Mouse (Mus musculus) intestine, embryonic 14.5 days (tissue): Measurements from ENCODE around the gene Mroh2a. TPM values are rescaled to one million over a fixed set of nuclear protein-coding genes. Genes with fewer than 3 reads are reported as not detected.

Source experiments
- ATAC-seq: fragments of 200-750 bp; cut with Nextera tagmentation; replicated peaks from 2 replicates; pipeline ENCODE4 v1.8.0; 2017; ENCODE audit warnings: low read depth, moderate number of reproducible peaks, moderate TSS enrichment, moderate library complexity; ENCODE audit not compliant: low FRiP score, low TSS enrichment
- DNase-seq: peaks from one replicate; pipeline ENCODE4 v3.0.0-alpha.2; 2018; ENCODE audit warnings: low spot score
- H3K27ac ChIP-seq: fragments of 300-500 bp; sonication (generic); 2 replicates; pipeline ENCODE4 v1.5.1; 2014; ENCODE audit warnings: low read depth, mild to moderate bottlenecking, control low read depth
- H3K27me3 ChIP-seq: fragments of 300-500 bp; sonication (generic); replicated peaks from 2 replicates; pipeline ENCODE4 v1.6.1; 2014; ENCODE audit warnings: low read length, control low read depth; ENCODE audit not compliant: control insufficient read depth, insufficient read depth
- H3K36me3 ChIP-seq: fragments of 300-500 bp; sonication (generic); 2 replicates; pipeline ENCODE4 v1.6.1; 2014; ENCODE audit warnings: low read length, control low read depth; ENCODE audit not compliant: control insufficient read depth, insufficient read depth
- H3K4me1 ChIP-seq: fragments of 300-500 bp; sonication (generic); replicated peaks from 2 replicates; pipeline ENCODE4 v1.6.1; 2014; ENCODE audit warnings: low read length, control low read depth, mixed read lengths; ENCODE audit not compliant: control insufficient read depth, insufficient read depth
- H3K4me2 ChIP-seq: fragments of 300-500 bp; sonication (generic); 2 replicates; pipeline ENCODE4 v1.6.1; 2014; ENCODE audit warnings: low read length
- H3K4me3 ChIP-seq: fragments of 300-500 bp; sonication (generic); 2 replicates; pipeline ENCODE4 v1.5.1; 2014; ENCODE audit warnings: low read depth, low read length, control low read depth, mixed read lengths
- H3K9ac ChIP-seq: fragments of 300-500 bp; sonication (generic); 2 replicates; pipeline ENCODE4 v1.6.1; 2014; ENCODE audit warnings: mild to moderate bottlenecking, low read length
- H3K9me3 ChIP-seq: fragments of 300-500 bp; sonication (generic); 2 replicates; pipeline ENCODE4 v1.6.1; 2016; ENCODE audit warnings: low read length, control low read depth; ENCODE audit not compliant: control insufficient read depth
- WGBS: fragments of 180-500 bp; shearing (Covaris S2); extraction: QIAGEN DNeasy Blood & Tissue Kit; methylation state at CpG from one replicate; pipeline ENCODE4 v1.1.7; 2014; 5-methylcytosine and 5-hydroxymethylcytosine counted together
- polyA plus RNA-seq: library from polyadenylated mRNA; unstranded; fragments of >200 nt; fragmentation: Nextera tagmentation; extraction: Ambion mirVana; gene quantifications from 2 replicates; pipeline ENCODE4 v1.2.1, GENCODE M21; 2014

Gene Mroh2a
- polyA plus RNA-seq, 1 experiment from 2014 or later = 1.1 TPM

GRCm38 (mm10) chr1:88269539-88270309, 42.9 kb downstream of the Mroh2a start:
- Histone ChIP-seq H3K4me1 (no peaks in the 10 kb centered on the region), H3K4me2 (no peak overlapping the region), H3K27me3 (no peaks in the 10 kb centered on the region), H3K4me3 (no peak overlapping the region), H3K9ac (no peak overlapping the region), H3K36me3 (peaks cover 91% of the 10 kb centered on the region), H3K9me3 (no peaks in the 10 kb centered on the region), H3K27ac (no peak overlapping the region)
- ATAC-seq = no peak
- 90% methylated on average over 12 of the region's 12 CpGs for WGBS
- no peak for DNase-seq

DNA sequence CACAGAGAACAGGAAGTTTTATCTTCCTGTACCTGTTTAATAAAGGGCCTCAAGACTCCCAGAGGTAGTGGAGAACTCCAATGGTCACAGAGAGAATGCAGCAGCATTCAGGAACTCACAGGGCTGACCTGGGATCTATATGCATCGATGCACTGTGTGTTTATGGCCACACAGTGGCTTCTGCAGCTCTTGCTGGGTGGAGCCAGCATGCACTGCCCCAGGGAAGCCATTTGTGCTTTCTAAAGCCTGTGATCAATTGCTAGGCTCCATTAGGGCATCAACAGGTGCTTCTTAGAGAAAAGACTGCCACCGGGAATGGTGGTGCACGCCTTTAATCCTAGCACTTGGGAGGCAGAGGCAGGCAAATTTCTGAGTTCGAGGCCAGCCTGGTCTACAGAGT, 46.1 kb downstream of the Mroh2a start:
- H3K27ac ChIP-seq = no peak overlapping the region
- H3K9me3 ChIP-seq = no peaks in the 10 kb centered on the region
- no peak overlapping the region for H3K4me3 ChIP-seq
- ATAC-seq = no peak
- H3K27me3 ChIP-seq = no peaks in the 10 kb centered on the region
- no peak for DNase-seq
- peaks cover 22% of the 10 kb centered on the region for H3K4me1 ChIP-seq
- H3K9ac ChIP-seq = no peak overlapping the region
- WGBS = 62% methylated on average over 4 of the region's 4 CpGs
- peaks cover 72% of the 10 kb centered on the region for H3K36me3 ChIP-seq
- H3K4me2 ChIP-seq = no peak overlapping the region

DNA sequence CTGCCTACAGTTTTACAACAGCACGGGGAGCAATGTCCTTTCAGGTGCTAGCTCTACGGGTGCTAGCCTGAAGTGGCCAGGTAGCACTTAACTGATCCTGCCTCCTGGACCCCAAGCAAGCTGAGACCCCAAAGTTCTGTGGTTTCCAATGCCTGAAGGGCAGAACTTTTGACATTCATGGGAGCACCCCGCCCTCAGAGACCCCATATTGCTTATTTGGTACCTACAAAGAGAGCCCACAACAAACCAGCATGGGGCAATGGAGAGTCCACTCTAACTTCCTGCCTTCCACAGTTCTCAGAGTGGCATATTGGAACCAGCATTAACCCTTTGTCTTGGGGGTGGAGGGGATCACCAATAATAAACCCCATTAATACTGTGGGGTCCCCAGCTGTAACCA, 46.5 kb downstream of the Mroh2a start:
- no peak overlapping the region for H3K9ac ChIP-seq
- WGBS = 93% methylated on average over 3 of the region's 3 CpGs
- no peak for ATAC-seq

GRCm38 (mm10) chr1:88273832-88274231, 47.0 kb downstream of the Mroh2a start:
- Histone ChIP-seq H3K36me3 (peaks cover 62% of the 10 kb centered on the region), H3K27ac (no peak overlapping the region), H3K4me3 (no peak overlapping the region), H3K27me3 (no peaks in the 10 kb centered on the region), H3K4me1 (peaks cover 24% of the 10 kb centered on the region), H3K9ac (no peak overlapping the region), H3K4me2 (no peak overlapping the region), H3K9me3 (no peaks in the 10 kb centered on the region)
- DNase-seq = no peak
- 85% methylated on average over 4 of the region's 4 CpGs for WGBS
- ATAC-seq = no peak

More for the DNA sequence above, 46.5 kb downstream of the Mroh2a start:
- H3K4me3 ChIP-seq = no peak overlapping the region
- DNase-seq = no peak
- H3K36me3 ChIP-seq = peaks cover 67% of the 10 kb centered on the region
- H3K27me3 ChIP-seq = no peaks in the 10 kb centered on the region
- H3K4me1 ChIP-seq = peaks cover 24% of the 10 kb centered on the region
- H3K27ac ChIP-seq = no peak overlapping the region
- H3K9me3 ChIP-seq = no peaks in the 10 kb centered on the region
- no peak overlapping the region for H3K4me2 ChIP-seq

- no peak overlapping the region for H3K9ac ChIP-seq
- no peak for ATAC-seq
- H3K27ac ChIP-seq = no peak overlapping the region
- 73% methylated on average over 11 of the region's 11 CpGs for WGBS
- no peak overlapping the region for H3K4me2 ChIP-seq
- peaks cover 55% of the 10 kb centered on the region for H3K36me3 ChIP-seq
- DNase-seq = no peak
- peaks cover 24% of the 10 kb centered on the region for H3K4me1 ChIP-seq
- no peak overlapping the region for H3K4me3 ChIP-seq
- no peaks in the 10 kb centered on the region for H3K9me3 ChIP-seq
- no peaks in the 10 kb centered on the region for H3K27me3 ChIP-seq
Measured at GRCm38 (mm10) chr1:88274371-88275077, 47.7 kb downstream of the Mroh2a start.

DNA sequence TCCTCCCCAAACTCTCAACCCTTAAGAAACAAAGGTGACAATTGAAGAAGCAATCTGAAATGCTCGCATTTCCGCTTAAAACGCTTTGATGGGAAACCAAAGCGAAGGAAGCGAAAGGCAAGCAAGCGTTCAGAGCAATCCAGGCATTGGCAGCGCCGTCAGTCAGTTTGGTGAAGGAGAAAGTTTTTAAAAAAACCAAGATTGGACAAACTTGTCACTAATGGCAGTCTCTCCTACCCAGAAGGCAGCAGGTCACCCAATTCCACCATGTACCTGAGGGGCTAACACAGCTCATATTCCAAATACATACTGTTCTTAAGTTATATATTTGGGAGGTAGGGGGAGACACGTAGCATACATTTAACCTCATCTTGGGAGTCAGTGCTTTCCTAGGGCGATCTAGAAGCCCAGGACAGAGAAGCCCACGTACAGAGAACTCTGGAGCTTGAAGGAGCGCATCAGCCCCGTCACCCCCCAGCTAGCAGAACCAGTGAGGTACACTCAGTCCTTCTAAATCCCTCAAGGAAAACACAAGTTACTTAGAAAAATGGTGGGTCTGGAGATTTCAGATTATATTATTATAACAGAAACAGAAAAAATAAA, 48.4 kb downstream of the Mroh2a start:
- Histone ChIP-seq H3K27me3 (no peaks in the 10 kb centered on the region), H3K27ac (no peak overlapping the region), H3K4me3 (no peak overlapping the region), H3K4me1 (peaks cover 24% of the 10 kb centered on the region), H3K4me2 (peak overlapping the region; percentile 49), H3K36me3 (peaks cover 49% of the 10 kb centered on the region), H3K9ac (no peak overlapping the region), H3K9me3 (no peaks in the 10 kb centered on the region)
- ATAC-seq (no peak), DNase-seq (no peak)
- WGBS = 69% methylated on average over 13 of the region's 13 CpGs

DNA sequence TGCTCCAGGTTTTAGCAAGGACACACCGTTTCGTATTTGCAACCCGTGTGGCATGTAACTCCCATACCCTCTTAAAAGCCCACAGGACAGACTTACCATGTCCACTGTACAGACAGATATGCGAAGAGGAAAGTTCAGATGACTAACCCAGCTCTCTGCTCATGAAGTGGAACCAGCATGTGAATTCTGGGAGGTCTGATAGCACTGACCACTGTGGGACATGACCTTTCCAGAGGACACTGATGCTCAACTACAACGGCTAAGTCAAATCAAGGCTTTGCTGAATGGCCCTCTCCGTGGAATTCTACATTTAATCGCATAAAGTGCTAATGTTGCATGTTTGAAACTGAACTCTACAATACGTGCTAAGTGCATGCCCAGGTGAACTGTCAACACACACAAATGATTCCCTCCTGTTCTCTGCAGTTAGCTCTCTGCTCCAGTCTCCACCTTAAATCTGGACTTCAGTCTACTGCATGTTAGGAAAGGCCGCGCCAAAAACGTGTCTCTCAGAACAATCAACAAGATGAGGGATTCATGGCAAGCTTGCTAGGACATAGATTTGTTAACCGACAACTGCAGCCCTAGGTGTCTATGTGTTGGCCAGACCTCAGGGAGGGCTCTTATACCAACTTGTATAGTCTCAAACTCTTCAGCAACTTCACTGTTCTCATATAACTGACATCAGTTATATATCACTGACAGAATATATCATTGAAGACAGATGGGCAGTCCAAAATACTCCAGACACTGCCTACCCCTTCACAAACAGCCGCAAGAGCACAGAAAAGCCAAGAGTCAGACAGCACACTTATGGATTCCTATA, 49.1 kb downstream of the Mroh2a start:
- peaks cover 48% of the 10 kb centered on the region for H3K36me3 ChIP-seq
- H3K27ac ChIP-seq = no peak overlapping the region
- ATAC-seq = no peak

DNA sequence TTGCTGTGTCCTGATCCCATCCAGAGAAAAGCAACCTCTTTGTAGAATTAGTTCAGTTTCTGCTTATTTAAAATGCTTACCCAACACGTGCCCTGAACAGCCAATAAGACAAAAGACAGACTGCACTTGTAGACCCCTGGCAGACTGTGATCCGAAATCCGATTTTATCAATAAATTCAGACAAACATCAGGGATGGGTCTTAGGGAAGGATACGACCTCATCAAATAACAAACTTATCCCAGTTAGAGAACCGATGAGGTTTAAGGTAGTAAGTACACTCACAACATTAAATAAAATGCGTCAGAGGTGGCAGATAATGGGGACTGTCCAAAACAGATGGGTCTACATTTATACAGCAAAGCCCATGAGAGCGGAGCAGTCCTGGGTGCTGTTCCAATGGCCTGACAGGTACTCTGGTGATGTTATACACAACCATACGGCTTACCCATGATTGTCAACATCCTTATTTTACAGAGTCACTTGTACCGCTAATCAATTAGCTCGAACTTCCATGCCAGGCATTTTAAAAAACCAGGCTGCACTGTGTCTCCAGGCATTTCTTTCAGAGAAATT, 49.8 kb downstream of the Mroh2a start:
- no peaks in the 10 kb centered on the region for H3K9me3 ChIP-seq
- no peak for DNase-seq
- H3K36me3 ChIP-seq = peaks cover 43% of the 10 kb centered on the region
- H3K27me3 ChIP-seq = no peaks in the 10 kb centered on the region
- H3K9ac ChIP-seq = peak overlapping the region; percentile 71
- peaks cover 24% of the 10 kb centered on the region for H3K4me1 ChIP-seq
- peak; percentile 37 for ATAC-seq
- peak overlapping the region; percentile 79 for H3K27ac ChIP-seq
- peak overlapping the region; percentile 59 for H3K4me3 ChIP-seq
- WGBS = 22% methylated on average over 10 of the region's 10 CpGs
- peak overlapping the region; percentile 49 for H3K4me2 ChIP-seq

More for the DNA sequence above, 49.1 kb downstream of the Mroh2a start:
- H3K4me2 ChIP-seq = peak overlapping the region; percentile 49
- H3K4me3 ChIP-seq = peak overlapping the region; percentile 59
- no peaks in the 10 kb centered on the region for H3K27me3 ChIP-seq
- H3K9ac ChIP-seq = peak overlapping the region; percentile 71
- WGBS = 65% methylated on average over 13 of the region's 13 CpGs
- H3K4me1 ChIP-seq = peaks cover 24% of the 10 kb centered on the region
- H3K9me3 ChIP-seq = no peaks in the 10 kb centered on the region
- DNase-seq = no peak
